8 mouse cellular contexts compared by ENCODE assay signal in genomic region chr5:142768352-142769267, GRCm38 (mm10). TPM values are rescaled to one million over a fixed set of nuclear protein-coding genes. Genes with fewer than 3 reads are reported as not detected.
DNase-seq lines count a peak whose midpoint lies in the region; ATAC-seq lines count a peak whose summit lies in the region.

No protein-coding gene starts in this region.

- WGBS in heart, embryonic 13.5 days = 44% methylated on average over 10 of the region's 10 CpGs
- 24% methylated on average over 10 of the region's 10 CpGs for WGBS in forebrain, embryonic 15.5 days
- WGBS in midbrain, embryonic 11.5 days = 45% methylated on average over 10 of the region's 10 CpGs

- H3K4me2 ChIP-seq in heart, embryonic 13.5 days = no peak overlapping the region
- no peak overlapping the region for H3K4me2 ChIP-seq in forebrain, embryonic 15.5 days (replicated peaks)
- H3K4me2 ChIP-seq in midbrain, embryonic 11.5 days = no peak overlapping the region

- peak overlapping the region; percentile 66 for H3K27ac ChIP-seq in heart, embryonic 13.5 days (replicated peaks)
- peak overlapping the region; percentile 82 for H3K27ac ChIP-seq in forebrain, embryonic 15.5 days (replicated peaks)
- peak overlapping the region; percentile 10; the same call in 1 of the 2 replicates for H3K27ac ChIP-seq in midbrain, embryonic 11.5 days (ENCODE audit: low read depth, low read length)

- no peak overlapping the region for H3K4me3 ChIP-seq in heart, embryonic 13.5 days
- no peak overlapping the region for H3K4me3 ChIP-seq in forebrain, embryonic 15.5 days
- no peak overlapping the region for H3K4me3 ChIP-seq in midbrain, embryonic 11.5 days (ENCODE audit: low read depth, low read length)

- no peak for DNase-seq in heart, postnatal 25 days (ENCODE audit: low spot score)
- DNase-seq in Muller cell, postnatal 12 days (ENCODE audit: inconsistent ontology term) = peak; percentile 56
- DNase-seq in midbrain, embryonic 11.5 days (ENCODE audit: low spot score, missing footprints) = peak; percentile 88
- no peak for DNase-seq in adrenal gland, adult 18-20 months (ENCODE audit: low spot score in 2 of 2)
- DNase-seq in adrenal gland, postnatal 36 days = no peak
- DNase-seq in left cerebral cortex, postnatal 36 days (ENCODE audit: low spot score in 2 of 2) = no peak

- peaks cover 43% of the 10 kb centered on the region for H3K4me1 ChIP-seq in heart, embryonic 13.5 days
- peaks cover 48% of the 10 kb centered on the region for H3K4me1 ChIP-seq in forebrain, embryonic 15.5 days
- H3K4me1 ChIP-seq in midbrain, embryonic 11.5 days (ENCODE audit: control insufficient read depth, insufficient read depth, low read length) = peaks cover 13% of the 10 kb centered on the region; the same call in 1 of the 2 replicates

- H3K9ac ChIP-seq in heart, embryonic 13.5 days = 0 out of 2 replicates have a peak overlapping the region, but pooled peaks have one; percentile 5
- H3K9ac ChIP-seq in forebrain, embryonic 15.5 days (replicated peaks) = peak overlapping the region; percentile 17
- H3K9ac ChIP-seq in midbrain, embryonic 11.5 days (ENCODE audit: low read length) = no peak overlapping the region

- no peaks in the 10 kb centered on the region for H3K27me3 ChIP-seq in heart, embryonic 13.5 days (replicated peaks)
- no peaks in the 10 kb centered on the region for H3K27me3 ChIP-seq in forebrain, embryonic 15.5 days
- no peaks in the 10 kb centered on the region for H3K27me3 ChIP-seq in midbrain, embryonic 11.5 days (ENCODE audit: control insufficient read depth, insufficient read depth, low read length)

- peaks cover 86% of the 10 kb centered on the region for H3K36me3 ChIP-seq in heart, embryonic 13.5 days
- H3K36me3 ChIP-seq in forebrain, embryonic 15.5 days = peaks cover 74% of the 10 kb centered on the region
- H3K36me3 ChIP-seq in midbrain, embryonic 11.5 days (ENCODE audit: control insufficient read depth, insufficient read depth, low read length) = peaks cover 33% of the 10 kb centered on the region

- intact Hi-C loops in heart, postnatal 25 days (cut with DNase I) = loop anchor here (1.0 to 5.0 kb wide), 4 partner anchors 44 to 299 kb away; no protein-coding TSS in a partner anchor
- intact Hi-C loops in left cerebral cortex, postnatal 36 days (cut with DNase I) = loop anchor here (2.0 kb wide), 1 partner anchor 108 kb away; no protein-coding TSS in a partner anchor

- no peak for ATAC-seq in heart, embryonic 13.5 days (ENCODE audit: extremely low read depth, insufficient number of reproducible peaks, low FRiP score, low TSS enrichment)
- ATAC-seq in forebrain, embryonic 15.5 days (replicated peaks) = peak; percentile 26
- ATAC-seq in midbrain, embryonic 11.5 days (ENCODE audit: low FRiP score) = peak; percentile 33; the same call in 1 of the 2 replicates

- H3K9me3 ChIP-seq in heart, embryonic 13.5 days = no peaks in the 10 kb centered on the region
- no peaks in the 10 kb centered on the region for H3K9me3 ChIP-seq in forebrain, embryonic 15.5 days
- H3K9me3 ChIP-seq in midbrain, embryonic 11.5 days (ENCODE audit: control insufficient read depth, low read length) = no peaks in the 10 kb centered on the region

RNA-seq across cellular contexts. Expression of gene Tnrc18, which starts 48.9 kb away (rescaled TPM):
- 15.9 and 18.6 TPM in 2 replicates for polyA plus RNA-seq in heart, embryonic 13.5 days (2015; fragmentation: Nextera tagmentation; extraction: Ambion mirVana)
- total RNA-seq in heart, postnatal 25 days (2021) = 10 to 100 TPM; 50.5 to 59.1 TPM
- 45.9 and 48.3 TPM in 2 replicates for polyA plus RNA-seq in forebrain, embryonic 15.5 days (2015; fragmentation: Nextera tagmentation; extraction: Ambion mirVana)
- 26.9 and 27.4 TPM in 2 replicates for polyA plus RNA-seq in midbrain, embryonic 11.5 days (2014; fragmentation: Nextera tagmentation; extraction: Ambion mirVana)
- total RNA-seq in adrenal gland, adult 18-20 months (2021) = 10 to 100 TPM; 46.4 to 57.7 TPM
- 10 to 100 TPM; 79.8 to 81.9 TPM for total RNA-seq in adrenal gland, postnatal 36 days (2021)
- 100 to 1,000 TPM; 117 to 147 TPM for total RNA-seq in left cerebral cortex, postnatal 36 days (2021)

Comparison
In these comparisons a context has a peak if more than half of its experiments do, and no peak if none do; other contexts are left out.
1. H3K27ac ChIP-seq: peak in every context shown above with its lines; median percentile 82 in forebrain, embryonic 15.5 days; 66 in heart, embryonic 13.5 days; 10 in midbrain, embryonic 11.5 days.
2. DNase-seq: peak in Muller cell, postnatal 12 days (single experiment) and midbrain, embryonic 11.5 days (single experiment); none in heart, postnatal 25 days (single experiment), adrenal gland, adult 18-20 months (0 of 2), adrenal gland, postnatal 36 days (0 of 2) and left cerebral cortex, postnatal 36 days (0 of 2).